Mouse (Mus musculus): ENCODE data around the gene Tex101.
"Not testable (repeated sequence)": the region's sequence is repeated elsewhere in the genome, so short reads cannot be mapped to it uniquely, and the experiment has no call there.

Tex101 gene

DNA sequence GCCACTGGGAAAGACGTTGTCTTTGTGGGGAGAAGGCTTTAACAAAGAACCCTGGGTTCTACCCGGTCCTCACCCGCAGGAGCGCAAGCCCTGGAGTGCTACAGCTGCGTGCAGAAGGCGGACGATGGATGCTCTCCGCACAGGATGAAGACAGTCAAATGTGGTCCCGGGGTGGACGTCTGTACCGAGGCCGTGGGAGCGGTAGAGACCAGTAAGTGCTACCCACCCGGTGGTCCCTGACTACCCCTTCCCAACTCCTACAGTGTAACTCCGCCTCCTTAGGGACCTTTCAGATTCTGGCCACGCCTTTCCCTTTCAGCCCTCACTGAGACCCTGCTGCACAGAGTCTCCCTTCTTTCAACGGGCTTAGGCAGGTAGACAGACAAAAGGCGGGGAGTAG, 39.4 kb downstream of the Tex101 start:
- in situ Hi-C loops (cut with MboI, MseI) = no loop called here

DNA sequence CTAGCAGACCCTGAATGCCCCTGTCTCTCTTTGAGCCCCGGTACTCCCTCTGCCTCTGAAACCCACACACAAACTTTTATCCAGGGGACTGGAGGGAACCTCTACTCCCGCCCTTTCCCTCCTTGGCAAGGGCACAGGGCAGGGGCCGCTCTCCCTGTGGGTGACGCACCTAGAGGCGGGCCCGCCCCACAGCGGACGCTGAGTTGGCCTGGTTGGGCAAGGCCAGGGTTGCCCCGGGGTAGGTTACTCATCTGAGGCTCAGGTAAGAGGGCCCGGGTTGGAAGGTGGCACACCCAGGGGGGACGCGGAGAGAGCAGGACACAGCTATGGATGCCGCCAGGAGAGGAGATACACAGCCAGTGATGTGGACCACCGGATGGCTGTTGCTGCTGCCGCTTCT, 40.2 kb downstream of the Tex101 start, which contains the start of gene Lypd3:
Gene Lypd3 (plus strand): TSS at position 287 of the 400 bp plus-strand sequence.
- in situ Hi-C loops (cut with MboI, MseI) = no loop called here

DNA sequence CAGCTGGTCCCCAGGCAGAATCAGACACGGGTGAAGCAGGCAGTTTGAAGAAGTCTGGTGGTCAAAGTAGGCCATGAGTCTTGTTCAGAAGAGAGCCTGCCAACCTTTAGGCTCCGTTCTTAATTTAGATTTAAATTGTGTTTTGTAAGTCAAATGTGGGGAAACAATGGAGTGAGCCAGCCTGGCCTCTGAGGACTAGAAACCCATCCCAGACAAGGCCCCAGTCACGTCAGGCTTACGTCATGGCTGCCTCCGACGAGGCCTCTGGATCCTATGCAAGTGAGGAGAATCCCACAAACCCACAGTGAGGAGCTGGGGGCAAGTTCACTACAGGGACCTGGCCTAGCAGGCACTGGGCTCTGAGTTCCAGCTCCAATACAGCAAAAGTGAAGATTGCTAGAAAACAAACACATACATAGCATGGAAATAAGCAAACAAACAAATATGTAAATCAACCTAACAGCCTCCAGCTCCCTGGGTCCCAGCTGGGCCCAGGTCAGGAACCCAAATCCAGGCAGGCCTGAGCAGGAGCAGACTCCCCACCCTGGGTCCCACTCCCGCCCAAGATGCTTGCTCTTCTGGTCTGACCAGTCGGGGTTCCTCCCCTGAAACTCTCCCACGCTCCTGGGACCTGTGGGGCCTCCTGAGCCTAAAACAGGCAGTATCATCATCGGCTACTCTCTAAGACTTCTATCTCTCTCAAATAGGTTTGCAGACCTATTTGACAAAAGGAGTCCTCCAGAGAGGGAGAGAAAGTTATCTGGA, 46.2 kb downstream of the Tex101 start:
- in situ Hi-C loops (cut with MboI, MseI) = no loop called here

DNA sequence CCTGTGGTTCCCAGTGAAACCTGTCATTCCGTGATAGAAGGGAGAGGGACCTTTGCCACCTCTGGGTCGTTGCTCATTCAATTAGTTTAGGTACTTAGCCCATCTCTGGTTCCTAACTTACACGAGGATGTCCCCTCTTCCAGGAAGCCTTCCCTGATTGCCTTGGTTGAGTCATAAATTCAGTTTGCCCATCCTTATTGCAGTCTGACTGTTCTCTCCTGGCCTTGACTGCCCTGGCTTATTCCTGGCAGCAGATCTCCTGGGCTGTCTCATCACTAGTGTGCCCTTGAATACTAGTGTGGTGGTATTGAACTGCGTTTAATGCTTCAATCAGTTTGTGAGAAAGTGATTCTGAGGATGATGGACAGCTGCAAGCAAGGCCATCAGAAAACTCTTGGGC, 46.8 kb downstream of the Tex101 start:
- in situ Hi-C loops (cut with MboI, MseI) = no loop called here

DNA sequence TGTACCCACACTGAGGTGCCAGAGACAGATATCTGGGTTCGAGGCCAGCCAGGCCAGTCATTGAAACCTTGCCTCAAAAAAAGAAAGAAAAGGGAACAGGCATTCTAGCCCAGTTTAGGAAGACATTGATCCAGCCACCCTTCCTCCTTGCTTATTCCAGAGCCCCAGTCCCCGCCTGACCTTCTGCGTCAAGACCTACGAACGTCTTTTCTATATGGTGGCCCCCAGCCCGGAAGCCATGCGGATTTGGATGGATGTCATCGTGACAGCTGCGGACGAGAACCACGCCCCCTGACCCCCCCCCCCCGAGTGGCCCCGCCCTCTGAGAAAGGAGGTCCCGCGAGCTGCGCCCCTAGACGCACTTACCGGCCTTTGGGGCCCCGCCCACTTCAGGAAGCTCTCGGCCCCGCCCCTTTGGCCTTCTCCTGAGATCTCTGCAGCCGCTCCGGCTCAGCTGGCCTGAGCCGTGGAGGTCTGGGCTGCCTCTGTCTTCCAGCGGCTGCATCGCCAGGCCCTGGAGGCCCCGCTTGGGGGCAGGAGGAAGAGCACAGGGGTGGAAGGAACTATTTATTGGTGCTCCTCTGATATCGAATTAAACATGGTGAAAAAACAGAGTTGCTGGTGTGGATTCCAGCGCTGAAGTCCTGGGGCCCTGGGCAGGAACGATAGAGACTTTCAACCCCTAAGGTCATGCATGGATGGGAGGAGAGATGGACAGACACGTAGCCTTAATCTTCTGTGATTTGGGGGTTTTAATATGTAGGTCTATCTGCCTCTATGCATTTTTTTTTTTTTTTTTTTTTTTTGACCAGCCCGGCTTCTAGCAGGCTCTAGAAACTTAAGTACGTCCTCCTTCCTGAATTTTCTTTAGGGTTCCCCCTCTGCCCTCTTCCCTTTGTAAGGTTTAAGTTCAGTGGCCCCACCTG, 47.5 kb downstream of the Tex101 start:
- in situ Hi-C loops (cut with MboI, MseI) = no loop called here

DNA sequence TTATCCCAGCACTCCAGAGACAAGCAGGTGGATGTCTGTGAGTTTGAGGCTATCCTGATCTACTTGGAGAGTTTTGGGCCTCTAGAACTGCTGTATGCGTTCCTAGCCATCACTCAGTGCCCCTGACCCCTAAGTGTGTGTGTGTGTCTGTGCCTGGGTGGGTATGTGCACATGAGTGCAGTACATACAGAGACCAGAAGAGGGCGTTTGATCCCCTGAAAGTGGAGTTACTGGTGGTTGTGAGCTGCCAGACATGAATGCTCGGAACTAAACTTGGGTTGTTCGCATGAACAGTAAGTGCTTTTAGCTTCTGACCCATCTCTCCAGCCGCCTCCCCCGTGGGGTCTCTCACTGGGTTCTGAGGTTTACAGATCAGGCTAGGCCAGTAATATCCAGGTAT, 53.5 kb downstream of the Tex101 start:
- in situ Hi-C loops (cut with MboI, MseI) = no loop called here

DNA sequence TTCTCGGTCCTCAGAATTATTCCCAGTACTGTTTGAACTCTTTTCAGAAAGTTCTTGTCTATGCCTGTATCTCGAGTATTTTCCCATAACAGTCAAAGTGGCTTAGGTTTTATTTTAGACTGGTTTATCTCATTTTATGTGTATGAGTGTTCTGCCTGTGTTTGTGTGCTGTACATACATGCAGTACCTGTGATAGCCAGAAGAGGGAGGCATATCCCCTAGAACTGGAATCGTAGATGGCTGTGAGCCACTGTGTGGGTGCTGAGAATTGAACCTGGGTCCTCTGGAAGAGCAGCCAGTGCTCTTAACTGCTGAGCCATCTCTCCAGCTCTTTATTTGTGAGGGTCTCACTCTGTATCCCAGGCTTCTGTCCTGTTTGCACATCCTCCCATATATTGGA, 55.3 kb downstream of the Tex101 start:
- in situ Hi-C loops (cut with MboI, MseI) = no loop called here

DNA sequence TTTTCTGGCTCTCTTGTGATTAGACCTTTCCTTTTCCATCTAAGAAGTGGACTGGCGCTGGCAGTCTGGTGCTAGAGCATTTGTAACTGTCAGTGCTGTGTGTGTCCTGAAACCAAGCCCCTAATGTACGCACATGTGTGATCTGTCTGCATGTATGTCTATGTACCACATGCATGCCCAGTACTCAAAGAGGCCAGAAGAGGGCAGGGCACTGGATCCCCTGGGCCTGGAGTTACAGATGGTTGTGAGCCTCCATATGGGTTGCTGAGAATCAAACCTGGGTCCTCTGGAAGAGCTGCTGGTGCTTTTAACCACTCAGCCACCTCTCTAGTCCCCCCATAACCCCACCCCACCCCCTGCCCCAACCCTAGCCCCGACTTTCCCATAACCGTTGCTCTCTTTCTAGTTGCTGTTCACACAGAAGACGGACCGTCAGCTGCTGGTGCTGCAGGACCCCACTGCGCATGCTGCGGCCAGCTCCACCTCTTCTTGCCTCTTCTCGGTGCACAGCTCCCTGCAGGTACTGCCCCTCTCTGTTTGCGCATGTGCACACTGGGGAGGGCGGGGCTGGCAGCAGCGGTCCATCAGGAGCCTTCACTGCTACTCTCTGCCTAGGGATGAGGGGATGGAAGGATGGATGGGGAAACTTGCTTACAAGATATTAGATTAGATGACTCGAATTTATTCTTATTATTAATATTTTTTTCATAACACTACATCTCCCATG, 56.6 kb downstream of the Tex101 start:
- in situ Hi-C loops (cut with MboI, MseI) = no loop called here

DNA sequence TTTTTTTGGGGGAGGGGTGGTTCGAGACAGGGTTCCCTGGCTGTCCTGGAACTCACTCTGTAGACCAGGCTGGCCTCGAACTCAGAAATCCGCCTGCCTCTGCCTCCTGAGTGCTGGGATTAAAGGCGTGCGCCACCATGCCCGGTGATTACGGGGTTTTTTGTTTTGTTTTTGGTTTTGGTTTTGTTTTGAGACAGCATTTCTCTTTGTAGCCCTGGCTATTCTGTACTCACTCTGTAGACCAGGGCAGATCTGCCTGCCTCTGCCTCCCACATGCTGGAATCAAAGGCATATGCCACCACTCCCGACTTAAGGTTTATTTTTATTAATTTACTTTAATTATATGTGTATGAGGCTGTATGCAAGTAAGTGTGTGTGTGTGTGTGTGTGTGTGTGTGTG, 58.1 kb downstream of the Tex101 start:
- in situ Hi-C loops (cut with MboI, MseI) = not testable (repeated sequence)

All from regulatory T cell (primary cell).